Mouse (Mus musculus): ENCODE measurements around the gene Chd5.

DNA sequence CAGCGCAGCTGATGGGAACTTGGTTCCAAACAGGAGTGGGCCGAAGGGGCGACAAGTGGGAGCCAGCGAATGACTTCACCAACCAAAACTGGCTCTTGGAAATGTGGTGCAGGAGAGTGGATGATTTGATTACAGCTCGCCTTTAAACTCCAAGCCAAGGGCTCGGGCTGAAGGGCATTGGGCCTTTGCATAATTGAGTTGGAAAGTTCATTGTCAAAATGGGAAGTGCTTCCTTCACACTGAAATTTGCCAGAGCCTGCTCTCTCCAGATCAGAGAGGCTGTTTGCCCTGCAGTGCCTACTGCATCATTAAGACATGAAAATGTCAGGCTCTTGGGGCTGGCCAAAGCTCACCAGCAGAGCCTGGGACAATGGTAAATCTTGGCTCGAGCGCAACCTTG lies 68.1 kb downstream of the Chd5 start:
- TF ChIP-seq CTCF (IDR thresholded peaks at IDR 0.05; ENCODE audit: borderline replicate concordance, insufficient read depth, low read depth, low read length) (no peak), POLR2A (IDR thresholded peaks at IDR 0.05; ENCODE audit: borderline replicate concordance, insufficient read depth, low read length) (no peak)
